Mouse (Mus musculus) heart, postnatal 4 days (tissue): ENCODE data around the gene Ddx23. TPM values are rescaled to one million over a fixed set of nuclear protein-coding genes. Genes with fewer than 3 reads are reported as not detected.

ENCODE experiments used
- DNase-seq: peaks from one replicate; pipeline ENCODE4 v3.0.0; 2021
- total RNA-seq, 2 experiments: library from RNA; stranded (reverse); gene quantifications; 2 replicates each; pipeline ENCODE4 v1.2.3; 2021

The Ddx23 gene
- total RNA-seq, 2 experiments from 2014 or later = 57.6 to 59.6 TPM

DNA sequence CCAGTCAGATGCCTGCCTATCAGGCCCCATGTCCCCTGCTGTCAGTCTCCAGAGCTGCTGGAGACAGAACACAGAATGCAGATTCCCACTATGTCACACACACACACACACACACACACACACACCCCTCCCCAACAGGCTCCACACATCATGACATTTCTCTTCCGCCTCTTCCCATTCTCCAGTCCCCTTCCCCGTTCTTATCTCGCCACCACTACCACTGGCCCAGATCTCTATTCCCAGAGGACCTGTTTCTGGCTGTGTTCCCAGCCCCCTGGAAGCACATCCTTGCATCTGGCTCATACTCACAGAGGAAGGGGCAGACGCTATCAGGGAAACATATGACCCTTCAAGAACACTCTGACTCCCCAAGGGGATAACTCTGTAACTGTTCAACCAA is 55.1 kb downstream of the Ddx23 start:
- peak; percentile 91 for DNase-seq

DNA sequence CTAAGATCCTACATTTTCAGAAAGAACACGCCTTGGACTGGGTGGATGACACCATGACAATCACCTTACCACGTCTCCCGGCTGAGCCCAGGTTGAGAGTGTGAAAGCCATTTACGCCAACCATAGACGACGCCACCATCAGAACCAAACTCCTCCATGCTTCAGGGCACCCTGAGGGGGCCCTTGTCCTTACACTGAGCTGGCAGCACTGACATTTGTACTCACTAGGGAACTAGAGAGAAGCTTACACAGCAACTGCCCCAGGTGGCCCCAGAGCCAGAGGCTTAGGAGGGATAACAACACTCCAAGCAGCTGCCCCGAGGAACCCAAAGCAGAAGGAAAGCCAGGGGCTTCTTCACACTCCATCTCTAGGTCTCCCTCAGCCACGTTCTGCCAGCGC is 56.0 kb downstream of the Ddx23 start:
- no peak for DNase-seq

DNA sequence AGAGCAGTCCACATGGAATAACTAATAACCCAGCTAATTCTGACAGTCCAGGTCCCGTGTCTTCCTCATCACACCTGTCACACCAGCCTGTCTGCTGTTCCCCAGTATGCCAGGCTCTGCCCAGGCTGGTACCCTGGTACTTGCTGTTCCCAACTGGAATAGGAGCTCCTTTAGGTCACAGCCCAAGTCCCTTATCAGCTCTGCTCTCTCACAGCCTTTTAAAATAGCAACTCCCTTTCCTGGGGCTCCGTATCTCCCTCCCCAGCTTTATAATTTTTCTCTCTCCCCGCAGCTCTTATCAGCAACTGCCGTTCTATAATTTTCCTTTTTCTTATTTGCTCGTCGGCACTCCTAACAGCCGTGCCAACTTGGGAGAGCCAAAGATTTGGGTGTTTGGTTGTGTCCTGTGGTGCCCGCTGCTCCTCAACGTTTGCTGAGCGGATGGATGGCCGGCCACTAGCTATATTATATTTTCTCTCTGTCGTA is 56.6 kb downstream of the Ddx23 start:
- no peak for DNase-seq

DNA sequence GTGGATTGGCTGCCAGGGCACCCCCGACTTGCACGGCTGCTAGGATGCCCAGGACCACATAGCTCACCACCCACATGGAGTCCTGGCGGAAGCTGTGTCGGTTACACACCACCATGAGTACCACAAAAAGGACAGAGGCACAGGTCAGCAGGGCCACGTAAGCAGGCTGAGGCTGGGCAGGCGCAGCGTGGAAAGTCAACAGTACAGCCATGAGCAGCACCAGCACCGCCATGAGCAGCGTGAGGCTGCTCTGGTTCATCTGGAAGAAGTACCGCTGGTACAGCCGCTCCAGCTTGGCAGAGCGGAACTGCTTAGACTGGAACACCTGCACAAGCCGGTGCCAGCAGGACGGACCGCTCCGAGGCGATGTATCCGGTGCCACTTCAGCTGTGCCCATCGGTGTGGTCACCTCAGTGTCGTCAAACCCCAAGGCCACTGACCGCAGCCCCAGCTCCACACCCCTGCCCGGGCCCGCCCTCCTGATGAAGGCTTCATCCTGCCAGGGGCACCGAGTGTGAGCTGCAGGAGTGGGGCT is 58.6 kb downstream of the Ddx23 start:
- no peak for DNase-seq

- peak; percentile 64 for DNase-seq
Observed at GRCm38 (mm10) chr15:98602921-98603458, 59.7 kb downstream of the Ddx23 start.

DNA sequence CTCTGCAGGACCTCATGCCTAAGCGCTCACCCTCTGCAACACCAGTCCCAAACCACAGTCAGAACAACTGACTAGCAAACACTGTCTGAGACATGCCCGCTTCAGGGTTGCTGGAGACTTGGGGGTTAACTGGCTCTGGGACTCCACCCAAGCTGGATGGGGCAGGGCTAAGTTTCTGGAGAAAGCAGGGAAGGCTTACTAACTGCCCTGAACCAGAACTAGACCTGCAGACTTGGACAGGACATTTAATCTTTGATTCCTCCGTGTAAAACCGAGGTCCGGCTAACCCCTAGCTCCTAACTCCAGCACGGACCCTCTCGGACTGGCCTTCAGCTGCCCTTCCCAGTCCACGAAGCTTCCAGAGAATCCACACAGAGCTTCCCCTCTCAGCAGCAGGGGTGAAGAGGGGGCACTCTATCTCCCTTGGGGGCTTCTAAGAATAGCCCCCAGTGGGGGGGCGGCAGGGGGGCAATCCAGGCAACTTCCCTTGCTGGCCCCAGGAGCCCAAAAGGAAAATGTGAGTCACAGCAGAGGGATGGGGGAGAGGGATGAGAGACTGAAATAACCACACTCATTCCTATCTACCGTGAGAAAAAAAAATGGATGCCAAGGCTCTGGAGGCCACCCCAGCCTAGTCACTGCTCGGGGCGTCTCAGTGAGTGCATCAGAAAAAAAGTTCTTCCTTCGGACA is 60.4 kb downstream of the Ddx23 start:
- DNase-seq = peak; percentile 87

GRCm38 (mm10) chr15:98601832-98602190 is 60.9 kb downstream of the Ddx23 start:
- no peak for DNase-seq

DNA sequence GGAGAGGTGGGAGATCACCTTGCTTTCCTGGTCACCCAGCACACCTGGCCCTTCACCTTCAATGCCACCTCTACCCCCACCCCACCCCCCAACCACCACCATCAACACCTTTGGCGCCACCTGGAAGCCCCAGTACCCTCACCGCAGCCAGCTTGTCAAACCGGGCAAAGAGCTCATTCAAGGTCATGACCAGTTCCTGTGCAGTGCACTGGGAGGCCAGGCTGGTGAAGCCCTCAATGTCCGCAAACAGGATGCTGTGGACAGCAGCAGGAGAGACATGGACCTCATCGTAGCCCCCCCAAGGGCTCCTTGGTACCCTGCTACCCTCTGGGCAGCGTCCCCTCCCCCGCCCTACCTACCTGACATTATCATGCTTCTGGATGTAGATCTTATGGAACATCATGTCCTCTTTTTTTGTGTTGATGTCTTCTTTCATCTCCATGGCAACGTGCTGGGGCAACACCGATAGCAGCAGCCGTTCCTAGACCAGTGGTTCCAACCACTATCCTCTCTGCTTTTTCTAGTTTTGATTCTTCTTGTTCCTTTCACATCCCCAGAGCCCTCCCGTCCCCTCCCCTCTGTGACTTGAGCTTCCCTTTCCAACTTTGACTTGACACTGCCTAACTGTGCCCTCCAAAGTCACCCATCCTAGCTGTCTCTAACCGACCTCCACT is 62.5 kb downstream of the Ddx23 start:
- DNase-seq = no peak

DNA sequence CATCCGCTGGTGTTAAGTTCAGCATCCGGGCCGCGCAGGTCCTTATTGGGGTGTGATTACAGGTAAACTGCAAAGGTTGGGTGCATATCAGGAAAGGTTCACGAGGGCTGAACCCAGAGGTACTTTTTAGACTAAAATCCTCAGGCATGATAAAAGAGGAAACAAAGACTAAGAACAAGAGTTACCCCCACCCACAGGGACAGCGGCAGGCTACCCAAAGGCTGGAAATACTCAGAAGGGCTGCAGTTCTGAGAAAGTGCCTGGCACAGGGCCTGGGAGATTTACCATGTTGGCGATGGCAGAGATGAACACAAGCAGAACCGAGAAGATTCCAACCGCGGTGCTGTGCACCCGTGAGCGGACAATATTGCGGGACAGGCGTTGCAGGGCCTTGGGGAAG is 66.1 kb downstream of the Ddx23 start:
- DNase-seq = no peak

Other genes with a start within 250 kb of the Ddx23 start
- not detected for gene Olfr282, start 231.7 kb downstream of the Ddx23 start, total RNA-seq
- not detected for gene Olfr281, start 210.3 kb downstream of the Ddx23 start, total RNA-seq
- not detected for gene OR5BS1P, start 193.0 kb downstream of the Ddx23 start, total RNA-seq
- not detected for gene Lalba, start 180.2 kb downstream of the Ddx23 start, total RNA-seq
- not detected for gene Olfr279, start 170.5 kb downstream of the Ddx23 start, total RNA-seq
- gene Kansl2, start 128.6 kb downstream of the Ddx23 start, total RNA-seq = 10 to 100 TPM; 88.8 to 93.8 TPM
- gene Ccnt1, start 92.0 kb downstream of the Ddx23 start, total RNA-seq = 10 to 100 TPM; 33.8 to 34.1 TPM
- not detected for gene 4930415O20Rik, start 91.9 kb downstream of the Ddx23 start, total RNA-seq
- gene Adcy6, start 52.8 kb downstream of the Ddx23 start, total RNA-seq = 100 to 1,000 TPM; 141 to 152 TPM
- 10 to 100 TPM; 15.5 to 15.8 TPM for gene Cacnb3, start 32.1 kb downstream of the Ddx23 start, total RNA-seq
- 1 to 10 TPM; 1.5 TPM for gene Rnd1, start 14.6 kb upstream of the Ddx23 start, total RNA-seq
- gene Ccdc65, start 45.3 kb upstream of the Ddx23 start, total RNA-seq = under 1 TPM; 0.38 to 0.55 TPM
- gene Fkbp11, start 65.3 kb upstream of the Ddx23 start, total RNA-seq = 10 to 100 TPM; 11.0 to 12.8 TPM
- gene Arf3, start 100.3 kb upstream of the Ddx23 start, total RNA-seq = 10 to 100 TPM; 40.9 to 43.7 TPM
- gene Wnt10b, start 115.3 kb upstream of the Ddx23 start, total RNA-seq = under 1 TPM; 0.36 to 0.50 TPM
- not detected for gene Wnt1, start 127.0 kb upstream of the Ddx23 start, total RNA-seq
- 1 to 10 TPM in 1 of 2 experiments, under 1 TPM in 1; 0.93 to 1.2 TPM for gene Ddn, start 146.6 kb upstream of the Ddx23 start, total RNA-seq
- gene Prkag1, start 168.6 kb upstream of the Ddx23 start, total RNA-seq = 10 to 100 TPM; 88.9 to 89.3 TPM
- 10 to 100 TPM; 65.6 to 67.2 TPM for gene Kmt2d, start 208.3 kb upstream of the Ddx23 start, total RNA-seq
- 1 to 10 TPM; 2.0 TPM for gene Rhebl1, start 231.6 kb upstream of the Ddx23 start, total RNA-seq
- gene Dhh, start 235.6 kb upstream of the Ddx23 start, total RNA-seq = 1 to 10 TPM; 2.7 to 3.5 TPM